Mouse (Mus musculus) hindbrain, embryonic 11.5 days (tissue): Measurements from ENCODE around the gene Rspry1. TPM values are rescaled to one million over a fixed set of nuclear protein-coding genes. Genes with fewer than 3 reads are reported as not detected.
A peak's percentile ranks its signal among the peaks of the same experiment; 100 is the strongest.

Source experiments
- ATAC-seq: fragments of 200-750 bp; cut with Nextera tagmentation; 2 replicates; pipeline ENCODE4 v1.8.0; 2017; ENCODE audit warnings: mild to moderate bottlenecking, moderate TSS enrichment, moderate library complexity; ENCODE audit not compliant: low FRiP score
- DNase-seq: peaks from one replicate; pipeline ENCODE4 v3.0.0-alpha.2; 2015; ENCODE audit warnings: low spot score
- H3K27ac ChIP-seq: fragments of 300-500 bp; sonication (generic); 2 replicates; pipeline ENCODE4 v1.5.1; 2014; ENCODE audit warnings: mild to moderate bottlenecking, low read depth, low read length
- H3K27me3 ChIP-seq: fragments of 300-500 bp; sonication (generic); 2 replicates; pipeline ENCODE4 v1.6.1; 2014; ENCODE audit warnings: mild to moderate bottlenecking, low read length, moderate library complexity, mixed read lengths; ENCODE audit not compliant: control insufficient read depth, insufficient read depth
- H3K36me3 ChIP-seq: fragments of 300-500 bp; sonication (generic); 2 replicates; pipeline ENCODE4 v1.6.1; 2014; ENCODE audit warnings: mild to moderate bottlenecking, low read length, moderate library complexity, mixed read lengths; ENCODE audit not compliant: control insufficient read depth, insufficient read depth
- H3K4me1 ChIP-seq: fragments of 300-500 bp; sonication (generic); replicated peaks from 2 replicates; pipeline ENCODE4 v1.6.1; 2014; ENCODE audit warnings: low read length, mixed read lengths; ENCODE audit not compliant: control insufficient read depth, insufficient read depth
- H3K4me2 ChIP-seq: fragments of 300-500 bp; sonication (generic); replicated peaks from 2 replicates; pipeline ENCODE4 v1.6.1; 2014; ENCODE audit warnings: mild to moderate bottlenecking, low read depth, low read length
- H3K4me3 ChIP-seq: fragments of 300-500 bp; sonication (generic); 2 replicates; pipeline ENCODE4 v1.5.1; 2014; ENCODE audit warnings: low read depth, low read length
- H3K9ac ChIP-seq: fragments of 300-500 bp; sonication (generic); 2 replicates; pipeline ENCODE4 v1.6.1; 2014; ENCODE audit warnings: low read depth, low read length
- H3K9me3 ChIP-seq: fragments of 300-500 bp; sonication (generic); 2 replicates; pipeline ENCODE4 v1.6.1; 2016; ENCODE audit warnings: low read length; ENCODE audit not compliant: control insufficient read depth
- WGBS: fragments of 180-500 bp; shearing (Covaris S2); extraction: QIAGEN DNeasy Blood & Tissue Kit; methylation state at CpG from one replicate; pipeline ENCODE4 v1.1.7; 2014; 5-methylcytosine and 5-hydroxymethylcytosine counted together
- polyA plus RNA-seq: library from polyadenylated mRNA; unstranded; fragments of >200 nt; fragmentation: Nextera tagmentation; extraction: Ambion mirVana; gene quantifications from 2 replicates; pipeline ENCODE4 v1.2.1, GENCODE M21; 2014

Gene Rspry1
- polyA plus RNA-seq, 1 experiment from 2014 or later, result 45.5 TPM

GRCm38 (mm10) chr8:94699366-94699765 lies 97.6 kb downstream of the Rspry1 start:
- no peaks in the 10 kb centered on the region for H3K9me3 ChIP-seq
- H3K36me3 ChIP-seq, result no peaks in the 10 kb centered on the region
- no peak overlapping the region for H3K4me2 ChIP-seq
- DNase-seq (no peak), ATAC-seq (no peak)
- no peak overlapping the region for H3K27ac ChIP-seq
- H3K9ac ChIP-seq, result no peak overlapping the region
- 69% methylated on average over 16 of the region's 16 CpGs for WGBS
- H3K4me3 ChIP-seq, result no peak overlapping the region
- H3K27me3 ChIP-seq, result peaks cover 30% of the 10 kb centered on the region
- peaks cover 9% of the 10 kb centered on the region for H3K4me1 ChIP-seq

- Histone ChIP-seq H3K4me3 (no peak overlapping the region), H3K27ac (no peak overlapping the region), H3K27me3 (peaks cover 19% of the 10 kb centered on the region), H3K36me3 (no peaks in the 10 kb centered on the region), H3K4me1 (peaks cover 5% of the 10 kb centered on the region), H3K9me3 (no peaks in the 10 kb centered on the region), H3K9ac (no peak overlapping the region), H3K4me2 (no peak overlapping the region)
- DNase-seq (no peak), ATAC-seq (no peak)
- WGBS, result 92% methylated on average over 4 of the region's 4 CpGs
Observed at GRCm38 (mm10) chr8:94700421-94700935, 98.7 kb downstream of the Rspry1 start.

GRCm38 (mm10) chr8:94702156-94702555 lies 100.4 kb downstream of the Rspry1 start:
- Histone ChIP-seq H3K4me2 (no peak overlapping the region), H3K27ac (no peak overlapping the region), H3K4me3 (no peak overlapping the region), H3K9me3 (no peaks in the 10 kb centered on the region), H3K9ac (no peak overlapping the region), H3K36me3 (no peaks in the 10 kb centered on the region), H3K4me1 (no peaks in the 10 kb centered on the region), H3K27me3 (peaks cover 5% of the 10 kb centered on the region)
- ATAC-seq (no peak), DNase-seq (no peak)
- WGBS, result 71% methylated on average over 3 of the region's 3 CpGs

GRCm38 (mm10) chr8:94702844-94703813 lies 101.4 kb downstream of the Rspry1 start:
- Histone ChIP-seq H3K27me3 (0 out of 2 replicates have a peak, but pooled peaks cover 4% of the 10 kb centered on the region), H3K4me3 (peak overlapping the region; percentile 33), H3K4me1 (no peaks in the 10 kb centered on the region), H3K27ac (peak overlapping the region; percentile 49), H3K9ac (no peak overlapping the region; the same call in 1 of the 2 replicates), H3K4me2 (peak overlapping the region; percentile 39), H3K9me3 (no peaks in the 10 kb centered on the region), H3K36me3 (no peaks in the 10 kb centered on the region)
- under 1% methylated on average over 35 of the region's 35 CpGs for WGBS
- DNase-seq (peak; percentile 88), ATAC-seq (peak; percentile 88)

- Histone ChIP-seq H3K27me3 (0 out of 2 replicates have a peak, but pooled peaks cover 2% of the 10 kb centered on the region), H3K4me3 (peak overlapping the region; percentile 45), H3K27ac (0 out of 2 replicates have a peak overlapping the region, but pooled peaks have one; percentile 2), H3K4me1 (no peaks in the 10 kb centered on the region), H3K4me2 (peak overlapping the region; percentile 44), H3K9me3 (no peaks in the 10 kb centered on the region), H3K36me3 (no peaks in the 10 kb centered on the region), H3K9ac (peak overlapping the region; percentile 46)
- under 1% methylated on average over 35 of the region's 35 CpGs for WGBS
- peak; percentile 93 for ATAC-seq
- DNase-seq, result peak; percentile 100
Observed at GRCm38 (mm10) chr8:94703972-94704668, 102.4 kb downstream of the Rspry1 start.

GRCm38 (mm10) chr8:94704669-94704984 lies 102.9 kb downstream of the Rspry1 start:
- H3K4me3 ChIP-seq, result peak overlapping the region; percentile 45
- no peak for DNase-seq
- H3K36me3 ChIP-seq, result no peaks in the 10 kb centered on the region
- WGBS, result 18% methylated on average over 9 of the region's 9 CpGs
- ATAC-seq, result no peak
- 0 out of 2 replicates have a peak, but pooled peaks cover 2% of the 10 kb centered on the region for H3K27me3 ChIP-seq
- H3K27ac ChIP-seq, result 0 out of 2 replicates have a peak overlapping the region, but pooled peaks have one; percentile 2
- no peaks in the 10 kb centered on the region for H3K9me3 ChIP-seq
- H3K4me2 ChIP-seq, result peak overlapping the region; percentile 44
- no peaks in the 10 kb centered on the region for H3K4me1 ChIP-seq
- H3K9ac ChIP-seq, result peak overlapping the region; percentile 46

- ATAC-seq (no peak), DNase-seq (no peak)
- H3K4me1 ChIP-seq, result no peaks in the 10 kb centered on the region
- no peak overlapping the region for H3K9ac ChIP-seq
- no peak overlapping the region for H3K27ac ChIP-seq
- H3K27me3 ChIP-seq, result 0 out of 2 replicates have a peak, but pooled peaks cover 2% of the 10 kb centered on the region
- no peaks in the 10 kb centered on the region for H3K9me3 ChIP-seq
- WGBS, result 83% methylated on average over 10 of the region's 10 CpGs
- no peak overlapping the region for H3K4me2 ChIP-seq
- H3K36me3 ChIP-seq, result no peaks in the 10 kb centered on the region
- H3K4me3 ChIP-seq, result no peak overlapping the region
Observed at GRCm38 (mm10) chr8:94705581-94706245, 104.0 kb downstream of the Rspry1 start.

- Histone ChIP-seq H3K4me2 (no peak overlapping the region), H3K27ac (no peak overlapping the region), H3K4me1 (no peaks in the 10 kb centered on the region), H3K36me3 (no peaks in the 10 kb centered on the region), H3K9ac (no peak overlapping the region), H3K9me3 (no peaks in the 10 kb centered on the region), H3K27me3 (0 out of 2 replicates have a peak, but pooled peaks cover 2% of the 10 kb centered on the region), H3K4me3 (no peak overlapping the region)
- 79% methylated on average over 9 of the region's 9 CpGs for WGBS
- ATAC-seq, result no peak
- no peak for DNase-seq
Observed at GRCm38 (mm10) chr8:94706732-94707395, 105.1 kb downstream of the Rspry1 start.
